Mouse (Mus musculus) neural tube, embryonic 11.5 days (tissue): Measurements from ENCODE around the gene Acap2. TPM values are rescaled to one million over a fixed set of nuclear protein-coding genes. Genes with fewer than 3 reads are reported as not detected.

Source experiments
- ATAC-seq: fragments of 200-750 bp; cut with Nextera tagmentation; 2 replicates; pipeline ENCODE4 v1.8.0; 2017; ENCODE audit warnings: moderate number of reproducible peaks, mild to moderate bottlenecking, moderate TSS enrichment, moderate library complexity; ENCODE audit not compliant: insufficient read depth, low FRiP score, low TSS enrichment
- DNase-seq: peaks from one replicate; pipeline ENCODE4 v3.0.0-alpha.2; 2015; ENCODE audit warnings: low spot score
- H3K27ac ChIP-seq: fragments of 300-500 bp; sonication (generic); 2 replicates; pipeline ENCODE4 v1.5.1; 2014; ENCODE audit warnings: low read depth, mild to moderate bottlenecking, low read length
- H3K27me3 ChIP-seq: fragments of 300-500 bp; sonication (generic); 2 replicates; pipeline ENCODE4 v1.6.1; 2014; ENCODE audit warnings: mild to moderate bottlenecking, low read length, mixed read lengths; ENCODE audit not compliant: control insufficient read depth, insufficient read depth
- H3K36me3 ChIP-seq: fragments of 300-500 bp; sonication (generic); 2 replicates; pipeline ENCODE4 v1.6.1; 2014; ENCODE audit warnings: mild to moderate bottlenecking, low read length, moderate library complexity, mixed read lengths; ENCODE audit not compliant: control insufficient read depth, insufficient read depth
- H3K4me1 ChIP-seq: fragments of 300-500 bp; sonication (generic); 2 replicates; pipeline ENCODE4 v1.6.1; 2014; ENCODE audit warnings: low read length, mixed read lengths; ENCODE audit not compliant: control insufficient read depth, insufficient read depth
- H3K4me2 ChIP-seq: fragments of 300-500 bp; sonication (generic); 2 replicates; pipeline ENCODE4 v1.6.1; 2014; ENCODE audit warnings: low read depth, mild to moderate bottlenecking, moderate library complexity
- H3K4me3 ChIP-seq: fragments of 300-500 bp; sonication (generic); 2 replicates; pipeline ENCODE4 v1.5.1; 2014; ENCODE audit warnings: low read depth, low read length
- H3K9ac ChIP-seq: fragments of 300-500 bp; sonication (generic); 2 replicates; pipeline ENCODE4 v1.6.1; 2014; ENCODE audit warnings: mild to moderate bottlenecking, low read length
- H3K9me3 ChIP-seq: fragments of 300-500 bp; sonication (generic); 2 replicates; pipeline ENCODE4 v1.6.1; 2016; ENCODE audit warnings: low read length; ENCODE audit not compliant: control insufficient read depth
- WGBS: fragments of 180-500 bp; shearing (Covaris S2); extraction: QIAGEN DNeasy Blood & Tissue Kit; methylation state at CpG from one replicate; pipeline ENCODE4 v1.1.7; 2014; 5-methylcytosine and 5-hydroxymethylcytosine counted together
- polyA plus RNA-seq: library from polyadenylated mRNA; unstranded; fragments of >200 nt; fragmentation: Nextera tagmentation; extraction: Ambion mirVana; gene quantifications from 2 replicates; pipeline ENCODE4 v1.2.1, GENCODE M21; 2014

Acap2 gene
- polyA plus RNA-seq, 1 experiment from 2014 or later: 22.1 TPM

DNA sequence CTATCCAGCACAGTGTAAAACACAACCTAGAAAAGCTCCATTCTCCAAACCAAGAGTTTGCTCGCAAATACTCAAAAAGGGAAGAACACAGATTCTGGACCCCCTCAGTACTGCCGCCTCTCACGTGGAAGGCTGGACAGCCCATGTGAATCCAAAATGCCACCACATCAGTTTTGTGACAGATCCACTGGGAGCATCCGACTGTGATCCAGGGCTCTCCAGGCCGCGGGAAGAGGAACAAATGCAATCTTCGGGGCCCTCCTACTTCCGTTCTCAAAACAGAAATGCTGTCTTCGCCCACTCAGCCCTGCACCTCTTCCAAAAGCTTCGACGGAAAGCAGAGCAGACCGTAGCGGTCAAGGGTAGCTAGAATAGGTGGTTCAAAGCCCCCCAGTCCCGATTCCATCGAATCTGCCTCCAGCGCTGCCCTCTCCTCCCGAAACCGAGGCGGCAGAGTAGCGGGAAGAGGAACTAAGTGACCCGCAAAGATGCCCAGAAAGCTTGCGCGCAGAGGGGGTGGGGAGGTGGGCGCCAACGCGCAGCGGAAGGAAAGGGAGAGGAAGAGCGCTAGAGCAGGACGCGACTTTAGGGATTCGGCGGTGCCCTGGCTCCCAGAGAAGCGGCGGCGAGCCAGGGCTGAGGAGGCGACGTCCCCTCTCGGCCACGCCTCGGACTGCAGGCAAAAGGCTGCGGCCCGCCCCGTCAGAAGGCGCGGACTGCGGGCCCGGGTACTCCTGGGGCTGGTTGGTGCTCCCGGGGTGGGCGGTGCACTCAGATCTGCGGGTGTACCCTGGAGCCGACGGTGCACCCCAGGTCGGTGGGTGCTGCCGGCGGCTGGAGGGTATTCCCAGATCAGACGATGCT is 887 bp downstream of the Acap2 start:
- DNase-seq (peak; percentile 72), ATAC-seq (peak; percentile 25)
- whole genome bisulfite sequencing: under 1% methylated on average over 56 of the region's 56 CpGs
- Histone ChIP-seq H3K27me3 (no peaks in the 10 kb centered on the region), H3K4me2 (peak overlapping the region; percentile 88), H3K9me3 (no peaks in the 10 kb centered on the region), H3K4me1 (peaks cover 6% of the 10 kb centered on the region; the same call in 1 of the 2 replicates), H3K27ac (peak overlapping the region; percentile 88), H3K36me3 (no peaks in the 10 kb centered on the region), H3K9ac (peak overlapping the region; percentile 94), H3K4me3 (peak overlapping the region; percentile 94)

DNA sequence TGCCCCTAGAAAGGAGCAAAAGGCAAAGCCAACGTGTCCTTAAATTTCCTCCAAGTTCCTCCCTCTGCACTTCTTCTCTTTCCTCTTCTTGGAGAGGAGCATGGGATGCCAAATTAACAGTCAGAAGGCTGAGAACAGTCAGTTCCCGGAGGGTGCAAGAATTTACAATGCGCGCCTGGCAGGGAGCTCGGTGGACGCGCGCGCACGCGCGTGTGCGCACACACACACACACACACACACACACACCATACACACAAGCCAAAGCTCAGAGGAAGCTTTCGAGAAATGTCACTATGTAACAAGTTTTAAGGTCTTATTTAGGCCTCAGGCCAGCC is 1.5 kb downstream of the Acap2 start:
- H3K27ac ChIP-seq: no peak overlapping the region; the same call in 1 of the 2 replicates
- DNase-seq: peak; percentile 40

DNA sequence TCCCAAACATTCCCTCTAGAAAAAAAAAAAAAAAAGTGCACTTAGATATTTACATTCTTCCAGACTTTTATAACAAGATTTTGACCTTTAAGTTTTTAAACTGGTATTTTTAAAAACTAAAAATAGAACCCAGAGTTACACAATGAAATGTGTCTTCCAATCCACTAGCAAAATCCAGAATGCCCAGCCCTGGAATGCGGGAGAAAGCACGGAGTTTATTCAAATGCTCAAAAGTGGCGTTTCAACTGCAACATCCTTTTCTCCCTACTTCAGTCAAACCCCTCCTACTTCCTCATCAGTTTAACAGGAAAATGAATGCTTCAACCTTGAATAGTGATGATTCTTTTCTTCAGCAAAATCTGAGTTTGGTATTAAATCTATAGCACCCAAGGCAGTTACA is 4.1 kb downstream of the Acap2 start:
- Histone ChIP-seq H3K36me3 (no peaks in the 10 kb centered on the region), H3K9ac (no peak overlapping the region), H3K9me3 (no peaks in the 10 kb centered on the region), H3K4me3 (no peak overlapping the region), H3K27ac (no peak overlapping the region), H3K27me3 (no peaks in the 10 kb centered on the region), H3K4me2 (no peak overlapping the region), H3K4me1 (peaks cover 14% of the 10 kb centered on the region)
- ATAC-seq (no peak), DNase-seq (no peak)
- whole genome bisulfite sequencing: 85% methylated on average over 3 of the region's 3 CpGs

More for the DNA sequence above, 1.5 kb downstream of the Acap2 start:
- peak overlapping the region; percentile 94 for H3K9ac ChIP-seq
- H3K9me3 ChIP-seq: no peaks in the 10 kb centered on the region
- H3K27me3 ChIP-seq: no peaks in the 10 kb centered on the region
- WGBS: 4% methylated on average over 14 of the region's 14 CpGs
- H3K4me2 ChIP-seq: peak overlapping the region; percentile 88
- H3K4me3 ChIP-seq: peak overlapping the region; percentile 94
- ATAC-seq: no peak
- H3K4me1 ChIP-seq: peaks cover 6% of the 10 kb centered on the region; the same call in 1 of the 2 replicates
- H3K36me3 ChIP-seq: no peaks in the 10 kb centered on the region

DNA sequence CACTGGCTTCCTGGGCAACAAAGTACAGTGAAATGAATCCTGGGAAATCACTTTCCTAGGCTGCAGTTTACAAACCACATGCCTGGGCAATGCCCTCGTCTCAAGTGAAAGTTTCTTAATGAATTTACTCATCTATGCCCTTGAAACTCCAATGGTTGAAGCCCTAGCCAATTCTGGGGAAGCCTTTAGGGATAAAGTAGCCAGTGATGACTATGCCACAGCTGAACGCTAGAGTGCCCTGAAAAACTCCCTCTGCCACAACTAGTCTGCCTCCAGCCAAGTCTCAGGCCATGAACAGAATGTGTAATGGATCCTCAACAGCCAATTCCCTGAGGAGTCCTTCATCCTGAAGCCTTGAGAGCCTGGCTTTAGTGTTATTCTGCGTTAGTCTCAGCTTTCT is 8.5 kb downstream of the Acap2 start:
- DNase-seq (no peak), ATAC-seq (no peak)
- Histone ChIP-seq H3K9me3 (no peaks in the 10 kb centered on the region), H3K27ac (no peak overlapping the region), H3K4me3 (no peak overlapping the region), H3K9ac (no peak overlapping the region), H3K4me2 (no peak overlapping the region), H3K36me3 (no peaks in the 10 kb centered on the region), H3K27me3 (no peaks in the 10 kb centered on the region), H3K4me1 (peaks cover 8% of the 10 kb centered on the region; the same call in 1 of the 2 replicates)
- 57% methylated on average over 3 of the region's 3 CpGs for WGBS

DNA sequence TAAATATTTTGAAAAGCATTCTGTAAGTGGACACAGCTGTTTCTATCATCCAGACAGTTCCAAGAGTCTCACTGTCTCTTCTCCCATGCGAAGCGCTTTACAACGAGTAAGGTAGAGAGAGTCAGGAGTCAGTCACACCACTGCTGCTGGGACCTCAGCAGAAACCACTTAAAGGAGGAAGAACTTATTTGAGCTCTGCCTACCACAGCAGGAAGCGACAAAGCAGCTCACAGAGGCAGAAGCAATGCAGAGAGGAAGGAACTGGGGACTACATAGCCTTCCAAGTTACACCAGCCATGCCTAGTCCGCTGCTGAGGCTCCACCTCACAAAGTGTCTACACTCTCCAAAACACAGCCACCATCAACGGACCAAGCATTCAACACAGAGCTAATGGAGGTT is 9.2 kb downstream of the Acap2 start:
- no peak overlapping the region for H3K4me2 ChIP-seq
- no peak overlapping the region for H3K4me3 ChIP-seq
- no peaks in the 10 kb centered on the region for H3K36me3 ChIP-seq
- WGBS: 70% methylated on average over 6 of the region's 6 CpGs
- no peaks in the 10 kb centered on the region for H3K27me3 ChIP-seq
- H3K4me1 ChIP-seq: peaks cover 8% of the 10 kb centered on the region; the same call in 1 of the 2 replicates
- H3K9ac ChIP-seq: no peak overlapping the region
- no peak for ATAC-seq
- H3K9me3 ChIP-seq: no peaks in the 10 kb centered on the region
- no peak overlapping the region for H3K27ac ChIP-seq
- DNase-seq: no peak

DNA sequence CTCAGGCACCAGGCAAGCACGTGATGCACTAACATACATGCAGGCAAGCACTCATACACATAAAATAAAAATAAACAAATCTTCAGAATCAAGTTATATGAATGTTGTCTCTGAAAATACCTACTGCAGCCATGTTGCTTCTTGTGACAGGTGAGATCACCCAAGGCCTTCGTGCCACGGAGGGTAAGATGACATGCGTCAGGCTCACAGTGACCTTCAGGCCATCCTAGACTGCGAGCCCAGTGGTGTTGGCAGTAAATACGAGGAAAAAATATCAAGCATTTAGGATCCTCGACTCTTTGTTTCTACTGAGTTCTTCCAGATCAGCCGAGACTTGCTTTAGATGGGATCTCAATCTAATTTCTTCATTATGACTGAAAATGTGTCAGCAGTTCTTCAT is 10.6 kb downstream of the Acap2 start:
- 88% methylated on average over 8 of the region's 8 CpGs for WGBS
- DNase-seq (no peak), ATAC-seq (no peak)
- H3K27ac ChIP-seq: no peak overlapping the region
- no peaks in the 10 kb centered on the region for H3K9me3 ChIP-seq
- peaks cover 8% of the 10 kb centered on the region; the same call in 1 of the 2 replicates for H3K4me1 ChIP-seq
- H3K9ac ChIP-seq: no peak overlapping the region
- H3K27me3 ChIP-seq: no peaks in the 10 kb centered on the region
- H3K36me3 ChIP-seq: no peaks in the 10 kb centered on the region
- H3K4me2 ChIP-seq: no peak overlapping the region
- H3K4me3 ChIP-seq: no peak overlapping the region

DNA sequence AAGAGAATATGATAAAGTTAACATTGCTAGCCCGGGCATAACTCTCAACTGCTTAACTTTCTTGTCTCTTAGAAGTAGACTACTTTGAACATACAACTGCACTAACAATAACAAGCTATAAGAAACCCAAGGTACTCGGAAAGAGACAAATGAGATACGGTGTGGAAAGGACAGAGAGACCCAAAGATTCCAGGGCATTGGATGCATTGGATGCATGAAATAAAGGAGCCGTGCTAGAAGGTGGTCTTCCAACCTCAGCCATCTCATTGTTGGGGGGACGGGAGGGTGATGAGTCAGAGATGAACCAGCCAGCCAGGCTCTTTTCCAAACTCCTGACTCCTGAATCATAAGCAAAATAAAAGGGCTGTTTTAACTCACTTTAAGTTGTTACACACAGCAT is 11.8 kb downstream of the Acap2 start:
- H3K4me1 ChIP-seq: peaks cover 8% of the 10 kb centered on the region; the same call in 1 of the 2 replicates
- H3K4me3 ChIP-seq: no peak overlapping the region
- H3K9me3 ChIP-seq: no peaks in the 10 kb centered on the region
- DNase-seq: no peak
- no peak overlapping the region for H3K9ac ChIP-seq
- H3K4me2 ChIP-seq: no peak overlapping the region
- no peaks in the 10 kb centered on the region for H3K36me3 ChIP-seq
- WGBS: 90% methylated on average over 5 of the region's 5 CpGs
- no peak for ATAC-seq
- no peak overlapping the region for H3K27ac ChIP-seq
- no peaks in the 10 kb centered on the region for H3K27me3 ChIP-seq

DNA sequence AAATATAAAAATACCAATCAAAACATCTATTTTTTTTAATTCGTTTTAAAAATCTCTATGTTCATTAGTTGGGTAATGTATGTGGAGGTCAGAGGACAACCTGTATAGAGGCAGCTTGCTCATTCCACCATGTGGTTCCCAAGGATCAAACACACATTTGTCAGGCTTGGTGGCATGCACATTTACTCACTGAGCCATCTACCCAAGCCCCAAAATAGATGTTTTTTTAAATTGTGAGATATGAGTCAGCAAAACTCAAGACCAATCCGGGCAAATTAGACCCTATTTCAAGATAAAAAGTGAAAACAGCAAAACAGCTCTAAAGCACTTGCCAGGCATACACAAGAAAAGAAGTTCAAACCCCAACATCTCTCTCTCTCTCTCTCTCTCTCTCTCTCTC is 12.2 kb downstream of the Acap2 start:
- Histone ChIP-seq H3K4me3 (no peak overlapping the region), H3K27me3 (no peaks in the 10 kb centered on the region), H3K36me3 (no peaks in the 10 kb centered on the region), H3K4me2 (no peak overlapping the region), H3K9ac (no peak overlapping the region), H3K9me3 (no peaks in the 10 kb centered on the region), H3K27ac (no peak overlapping the region), H3K4me1 (peaks cover 8% of the 10 kb centered on the region; the same call in 1 of the 2 replicates)
- DNase-seq: no peak
- 77% methylated on average over 2 of the region's 2 CpGs for WGBS
- no peak for ATAC-seq

DNA sequence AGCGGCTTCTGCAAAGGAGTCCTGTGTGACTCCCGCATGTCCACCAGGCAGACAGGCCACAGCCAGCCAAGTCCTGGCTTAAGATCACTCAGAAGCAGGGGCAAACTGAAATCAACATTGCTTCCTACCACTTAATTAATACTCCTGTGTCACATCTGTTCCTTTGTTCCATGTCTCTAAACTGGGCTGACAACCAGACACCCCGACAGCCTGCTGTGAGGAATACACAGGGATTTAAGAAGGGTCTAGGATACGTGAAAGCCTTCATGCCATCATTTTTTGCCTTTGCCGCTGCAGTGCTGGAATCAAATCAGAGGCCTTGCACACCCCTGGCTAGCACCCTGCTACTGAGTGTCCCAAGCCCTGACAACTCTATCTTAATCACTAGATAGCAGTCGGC is 12.8 kb downstream of the Acap2 start:
- H3K4me2 ChIP-seq: no peak overlapping the region
- DNase-seq (no peak), ATAC-seq (no peak)
- H3K4me3 ChIP-seq: no peak overlapping the region
- H3K27me3 ChIP-seq: no peaks in the 10 kb centered on the region
- H3K9me3 ChIP-seq: no peaks in the 10 kb centered on the region
- H3K36me3 ChIP-seq: no peaks in the 10 kb centered on the region
- H3K4me1 ChIP-seq: peaks cover 8% of the 10 kb centered on the region; the same call in 1 of the 2 replicates
- WGBS: 66% methylated on average over 6 of the region's 6 CpGs
- H3K27ac ChIP-seq: no peak overlapping the region
- no peak overlapping the region for H3K9ac ChIP-seq
